Mouse (Mus musculus) forebrain, embryonic 15.5 days (tissue): ENCODE data around the gene Gm10134. TPM values are rescaled to one million over a fixed set of nuclear protein-coding genes. Genes with fewer than 3 reads are reported as not detected.
"Not testable (repeated sequence)": the region's sequence is repeated elsewhere in the genome, so short reads cannot be mapped to it uniquely, and the experiment has no call there.

ENCODE experiments used
- ATAC-seq: fragments of 200-750 bp; cut with Nextera tagmentation; replicated peaks from 2 replicates; pipeline ENCODE4 v1.8.0; 2017; ENCODE audit warnings: mild to moderate bottlenecking, moderate TSS enrichment, moderate library complexity
- H3K27ac ChIP-seq: fragments of 300-500 bp; sonication (generic); replicated peaks from 2 replicates; pipeline ENCODE4 v1.5.1; 2015; ENCODE audit warnings: mild to moderate bottlenecking, inconsistent platforms
- H3K27me3 ChIP-seq: fragments of 300-500 bp; sonication (generic); 2 replicates; pipeline ENCODE4 v1.6.1; 2015; ENCODE audit warnings: inconsistent platforms
- H3K36me3 ChIP-seq: fragments of 300-500 bp; sonication (generic); 2 replicates; pipeline ENCODE4 v1.6.1; 2015; ENCODE audit warnings: mild to moderate bottlenecking, inconsistent platforms
- H3K4me1 ChIP-seq: fragments of 300-500 bp; sonication (generic); 2 replicates; pipeline ENCODE4 v1.6.1; 2015; ENCODE audit warnings: inconsistent platforms
- H3K4me2 ChIP-seq: fragments of 300-500 bp; sonication (generic); replicated peaks from 2 replicates; pipeline ENCODE4 v1.6.1; 2015; ENCODE audit warnings: mild to moderate bottlenecking, inconsistent platforms
- H3K4me3 ChIP-seq: fragments of 300-500 bp; sonication (generic); 2 replicates; pipeline ENCODE4 v1.5.1; 2015; ENCODE audit warnings: mild to moderate bottlenecking, inconsistent platforms
- H3K9ac ChIP-seq: fragments of 300-500 bp; sonication (generic); replicated peaks from 2 replicates; pipeline ENCODE4 v1.6.1; 2015; ENCODE audit warnings: mild to moderate bottlenecking, inconsistent platforms
- H3K9me3 ChIP-seq: fragments of 300-500 bp; sonication (generic); 2 replicates; pipeline ENCODE4 v1.6.1; 2016; ENCODE audit warnings: inconsistent platforms
- WGBS: fragments of 180-500 bp; shearing (Covaris S2); methylation state at CpG from one replicate; pipeline ENCODE4 v1.1.7; 2015; ENCODE audit warnings: mixed read lengths; 5-methylcytosine and 5-hydroxymethylcytosine counted together
- polyA plus RNA-seq: library from polyadenylated mRNA; unstranded; fragments of >200 nt; fragmentation: Nextera tagmentation; extraction: Ambion mirVana; gene quantifications from 2 replicates; pipeline ENCODE4 v1.2.1, GENCODE M21; 2015

The Gm10134 gene
- 0.60 and 0.92 TPM in 2 replicates for polyA plus RNA-seq

DNA sequence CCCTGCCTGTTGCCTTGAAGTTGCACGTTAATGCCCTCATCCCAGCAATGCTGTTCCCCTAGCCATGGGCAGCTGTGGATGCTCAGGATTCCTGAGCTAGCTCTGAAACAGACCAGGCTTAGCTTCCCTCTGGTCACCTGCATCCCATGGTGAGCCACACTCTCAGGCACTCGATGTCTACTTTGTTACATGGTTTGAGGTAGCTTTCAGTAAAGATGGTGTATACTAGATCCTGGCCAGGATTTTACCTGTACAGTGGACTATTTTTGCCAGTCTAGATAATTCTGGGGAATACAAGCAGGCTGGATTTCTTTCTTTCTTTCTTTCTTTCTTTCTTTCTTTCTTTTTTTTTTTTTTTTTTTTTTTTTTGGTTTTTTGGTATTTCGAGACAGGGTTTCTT is at the start of gene Gm10134:
Gene Gm10134, plus strand, starts transcription at position 301 of the 400 bp plus-strand sequence.
- H3K4me3 ChIP-seq = no peak within 1 kb of the TSS
- H3K9me3 ChIP-seq = no peaks in the 10 kb centered on the region
- no peak within 1 kb of the TSS for H3K4me2 ChIP-seq
- 81% methylated on average over 3 of the region's 3 CpGs for WGBS
- ATAC-seq = no peak
- no peak within 1 kb of the TSS for H3K9ac ChIP-seq
- no peaks in the 10 kb centered on the region for H3K4me1 ChIP-seq
- H3K27me3 ChIP-seq = peaks cover 3% of the 10 kb centered on the region; the same call in 1 of the 2 replicates
- H3K36me3 ChIP-seq = no peaks in the 10 kb centered on the region
- no peak within 1 kb of the TSS for H3K27ac ChIP-seq

DNA sequence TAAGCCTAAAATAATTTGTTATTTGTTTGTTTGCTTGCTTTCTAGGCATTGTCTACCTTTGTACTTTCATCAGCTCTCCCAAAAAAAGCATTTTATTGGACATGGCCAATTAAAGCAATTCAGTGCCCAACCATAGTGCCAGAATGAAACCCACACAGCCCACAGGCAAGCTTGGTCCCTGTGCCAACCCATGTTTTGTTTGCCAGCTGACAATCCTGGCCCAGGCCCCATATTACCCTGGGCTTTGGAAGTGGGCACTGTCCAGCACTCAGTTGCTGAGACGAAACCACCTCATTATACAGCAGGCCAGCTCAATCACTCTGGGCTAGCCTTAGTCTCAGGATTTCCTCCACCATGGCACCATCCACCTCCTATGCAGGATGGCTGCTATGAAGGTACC is 49.3 kb upstream of the Gm10134 start:
- Histone ChIP-seq H3K27me3 (no peaks in the 10 kb centered on the region), H3K9ac (no peak overlapping the region), H3K4me3 (no peak overlapping the region), H3K4me1 (no peaks in the 10 kb centered on the region), H3K4me2 (no peak overlapping the region), H3K9me3 (no peaks in the 10 kb centered on the region), H3K27ac (no peak overlapping the region), H3K36me3 (peaks cover 3% of the 10 kb centered on the region; the same call in 1 of the 2 replicates)
- ATAC-seq = no peak
- 50% methylated on average over 1 of the region's 1 CpGs for WGBS

DNA sequence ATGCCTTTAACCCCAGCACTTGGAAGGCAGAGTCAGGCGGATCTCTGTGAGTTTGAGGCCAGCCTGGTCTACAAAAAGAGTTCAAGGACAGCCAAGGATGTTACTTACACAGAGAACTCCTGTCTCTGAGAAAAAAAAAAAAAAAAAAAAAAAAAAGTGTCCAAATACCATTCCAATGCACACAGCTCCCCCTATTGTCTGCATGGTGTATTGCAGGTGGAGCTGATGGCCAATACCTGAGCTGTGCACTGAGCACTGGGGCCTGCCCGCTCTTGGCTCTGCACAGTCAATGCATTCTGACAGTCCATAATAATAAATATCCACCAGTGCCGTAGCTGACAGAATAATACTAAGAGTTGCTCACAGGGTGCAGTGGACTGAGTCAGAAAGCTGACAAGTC is 42.0 kb upstream of the Gm10134 start:
- 35% methylated on average over 3 of the region's 3 CpGs for WGBS
- Histone ChIP-seq H3K36me3 (no peaks in the 10 kb centered on the region), H3K9ac (no peak overlapping the region), H3K27me3 (no peaks in the 10 kb centered on the region), H3K27ac (no peak overlapping the region), H3K4me2 (no peak overlapping the region), H3K4me3 (no peak overlapping the region), H3K9me3 (no peaks in the 10 kb centered on the region), H3K4me1 (peaks cover 15% of the 10 kb centered on the region)
- ATAC-seq = no peak

DNA sequence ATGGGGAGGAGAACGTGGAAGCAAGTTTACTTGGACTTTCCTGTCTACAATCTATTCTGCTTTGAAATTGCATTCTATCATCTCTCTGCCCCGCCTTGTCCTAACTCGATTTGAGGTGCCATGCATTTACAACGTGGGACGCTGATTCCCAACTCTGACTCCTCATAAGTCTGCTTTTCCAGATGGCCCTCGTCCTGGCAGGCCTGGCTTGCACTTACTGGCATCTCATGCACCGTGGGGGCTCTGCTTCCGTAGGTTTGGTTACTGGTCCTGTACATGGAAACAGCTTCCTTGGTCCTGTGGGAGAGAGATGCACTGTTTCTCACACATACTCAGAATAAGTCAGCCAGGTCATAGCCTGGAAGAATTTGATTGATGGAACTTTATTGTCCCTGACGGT is 41.0 kb upstream of the Gm10134 start:
- H3K27ac ChIP-seq = no peak overlapping the region
- no peak for ATAC-seq
- peaks cover 18% of the 10 kb centered on the region for H3K4me1 ChIP-seq
- peaks cover 7% of the 10 kb centered on the region for H3K36me3 ChIP-seq
- no peak overlapping the region for H3K9ac ChIP-seq
- 81% methylated on average over 9 of the region's 9 CpGs for WGBS
- no peak overlapping the region for H3K4me2 ChIP-seq
- no peaks in the 10 kb centered on the region for H3K27me3 ChIP-seq
- no peak overlapping the region for H3K4me3 ChIP-seq
- no peaks in the 10 kb centered on the region for H3K9me3 ChIP-seq

DNA sequence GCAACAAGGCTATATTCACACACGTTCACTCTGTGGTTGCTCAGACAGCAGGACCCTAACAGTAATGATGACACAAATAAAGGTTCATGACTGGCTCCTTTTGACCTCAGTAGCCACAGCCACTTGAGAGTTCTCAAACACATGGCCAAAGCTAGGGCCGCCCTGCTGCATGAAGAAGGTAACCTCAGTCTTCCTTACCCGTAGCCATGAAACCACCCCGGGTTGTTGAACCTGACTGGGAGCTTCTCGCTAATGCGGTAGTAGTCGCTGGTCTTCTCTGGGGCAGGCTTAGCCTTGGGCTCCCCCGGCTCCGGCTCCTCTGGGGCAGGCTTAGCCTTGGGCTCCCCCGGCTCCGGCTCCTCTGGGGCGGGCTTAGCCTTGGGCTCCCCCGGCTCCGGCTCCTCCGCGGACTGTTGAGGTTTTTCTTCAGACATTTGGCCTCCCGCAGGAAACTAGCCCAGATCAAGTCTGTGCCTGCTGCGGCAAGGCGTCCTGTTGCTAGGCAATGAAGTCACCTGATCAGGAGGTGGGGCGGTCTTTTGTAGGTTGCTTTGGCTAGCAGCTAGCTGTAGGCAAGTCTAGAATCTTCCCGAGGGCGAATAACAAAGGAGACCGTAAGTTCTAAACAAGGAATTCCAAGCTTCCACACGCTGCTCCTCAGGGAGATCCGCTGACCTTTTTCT is 39.9 kb upstream of the Gm10134 start, which contains the start of gene 1700007K13Rik:
Gene 1700007K13Rik, minus strand, starts transcription at position 497 of the 683 bp plus-strand sequence.
- Histone ChIP-seq H3K4me1 (peaks cover 18% of the 10 kb centered on the region), H3K27ac (no peak within 1 kb of the TSS)
- WGBS = 3% methylated on average over 25 of the region's 25 CpGs

DNA sequence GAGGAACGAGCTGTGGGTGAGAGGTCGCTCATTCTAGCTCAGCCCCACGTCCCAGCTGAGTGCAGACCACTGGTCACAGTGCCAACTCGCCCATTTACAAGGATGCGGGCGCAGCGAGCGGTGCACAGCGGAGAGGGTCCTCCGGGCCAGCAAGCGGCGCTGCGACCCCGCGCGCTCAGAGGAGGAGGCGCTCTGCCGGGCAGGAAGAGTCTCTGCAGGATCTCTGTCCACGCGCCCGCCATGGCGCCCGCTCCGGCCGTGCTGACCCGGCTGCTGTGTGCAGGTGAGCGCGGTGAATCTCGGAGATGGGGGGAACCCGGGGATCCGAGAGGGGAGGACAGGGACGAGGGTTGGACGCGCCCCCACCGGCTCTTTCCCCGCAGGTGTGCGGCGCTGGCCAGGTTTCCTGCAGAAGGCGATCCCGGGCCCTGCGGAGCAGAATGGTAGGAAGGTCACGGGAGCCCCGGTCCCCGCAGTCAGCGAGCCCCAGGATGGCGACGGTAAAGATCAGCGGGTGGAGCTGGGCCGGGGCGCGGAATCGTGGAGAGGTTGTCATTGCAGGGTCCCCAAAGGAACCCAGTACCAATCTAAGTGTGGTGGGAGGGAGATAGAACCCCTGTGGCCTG is 37.9 kb upstream of the Gm10134 start, which contains the start of gene Mrps2:
Gene Mrps2, plus strand, starts transcription at position 207 of the 626 bp plus-strand sequence.
- Histone ChIP-seq H3K9ac (peak within 1 kb of the TSS; percentile 98), H3K9me3 (0 out of 2 replicates have a peak, but pooled peaks cover 2% of the 10 kb centered on the region), H3K36me3 (peaks cover 37% of the 10 kb centered on the region), H3K4me3 (peak within 1 kb of the TSS; percentile 98), H3K4me1 (peaks cover 18% of the 10 kb centered on the region), H3K4me2 (peak within 1 kb of the TSS; percentile 65), H3K27me3 (no peaks in the 10 kb centered on the region), H3K27ac (peak within 1 kb of the TSS; percentile 23; the same call in 1 of the 2 replicates)
- under 1% methylated on average over 52 of the region's 52 CpGs for WGBS
- peak; percentile 93 for ATAC-seq

More for the DNA sequence above, 39.9 kb upstream of the Gm10134 start, which contains the start of gene 1700007K13Rik:
- H3K9me3 ChIP-seq = no peaks in the 10 kb centered on the region
- H3K9ac ChIP-seq = no peak within 1 kb of the TSS; the same call in 1 of the 2 replicates
- H3K4me2 ChIP-seq = peak within 1 kb of the TSS; percentile 49
- peak; percentile 61 for ATAC-seq
- H3K4me3 ChIP-seq = peak within 1 kb of the TSS; percentile 28
- H3K36me3 ChIP-seq = peaks cover 18% of the 10 kb centered on the region
- no peaks in the 10 kb centered on the region for H3K27me3 ChIP-seq

DNA sequence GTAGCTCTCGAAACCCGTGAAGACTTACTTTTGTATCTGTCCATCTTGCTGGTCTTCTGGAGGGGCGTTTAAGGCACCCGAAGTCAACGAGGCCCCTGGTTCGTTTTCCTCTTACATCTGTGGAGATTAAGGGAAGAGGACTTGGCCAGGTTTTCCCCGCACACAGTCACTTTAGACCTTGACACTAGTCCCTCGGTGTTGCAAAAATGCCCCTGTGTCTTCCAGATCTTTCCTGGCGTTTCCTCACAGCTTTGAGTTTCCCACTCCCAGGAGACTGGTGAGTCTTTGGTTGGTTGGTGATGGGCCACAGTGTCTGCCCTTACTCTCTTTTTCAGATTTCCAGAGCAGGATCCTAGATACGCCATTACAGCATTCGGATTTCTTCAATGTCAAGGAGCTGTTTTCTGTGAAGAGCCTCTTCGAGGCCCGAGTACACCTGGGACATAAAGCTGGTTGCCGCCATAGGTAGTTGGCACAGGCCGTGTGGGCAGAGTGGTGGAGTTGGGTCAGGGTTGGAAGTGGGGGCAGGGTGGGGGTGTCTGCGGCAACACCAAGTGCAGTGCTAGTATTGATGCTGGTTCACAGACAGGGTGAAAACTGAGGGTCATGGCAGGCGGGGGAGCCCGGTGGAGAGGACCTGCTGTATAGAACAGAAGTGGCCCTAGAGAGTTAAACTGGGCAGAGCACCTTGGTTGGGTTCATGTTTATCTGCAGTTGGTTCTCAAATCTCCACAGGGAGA is 37.2 kb upstream of the Gm10134 start:
- no peaks in the 10 kb centered on the region for H3K27me3 ChIP-seq
- H3K4me1 ChIP-seq = peaks cover 18% of the 10 kb centered on the region
- no peak overlapping the region for H3K27ac ChIP-seq
- peak overlapping the region; percentile 98 for H3K4me3 ChIP-seq
- 56% methylated on average over 18 of the region's 18 CpGs for WGBS
- H3K4me2 ChIP-seq = peak overlapping the region; percentile 65
- H3K9ac ChIP-seq = peak overlapping the region; percentile 98
- H3K9me3 ChIP-seq = 0 out of 2 replicates have a peak, but pooled peaks cover 3% of the 10 kb centered on the region
- peaks cover 41% of the 10 kb centered on the region for H3K36me3 ChIP-seq
- no peak for ATAC-seq

DNA sequence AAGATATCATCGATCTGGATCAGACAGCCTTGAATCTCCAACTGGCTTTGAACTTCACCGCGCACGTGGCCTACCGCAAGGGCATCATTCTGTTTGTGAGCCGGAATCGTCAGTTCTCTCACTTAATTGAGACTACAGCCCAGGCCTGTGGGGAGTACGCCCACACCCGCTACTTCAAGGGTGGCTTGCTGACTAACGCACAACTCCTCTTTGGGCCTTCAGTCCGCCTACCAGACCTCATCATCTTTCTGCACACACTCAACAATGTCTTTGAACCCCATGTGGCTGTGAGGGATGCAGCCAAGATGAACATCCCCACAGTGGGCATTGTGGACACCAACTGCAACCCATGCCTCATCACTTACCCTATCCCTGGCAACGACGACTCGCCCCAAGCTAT is 36.4 kb upstream of the Gm10134 start:
- no peaks in the 10 kb centered on the region for H3K27me3 ChIP-seq
- peaks cover 41% of the 10 kb centered on the region for H3K36me3 ChIP-seq
- no peak overlapping the region for H3K4me2 ChIP-seq
- peaks cover 18% of the 10 kb centered on the region for H3K4me1 ChIP-seq
- 98% methylated on average over 14 of the region's 14 CpGs for WGBS
- ATAC-seq = no peak
- H3K9ac ChIP-seq = no peak overlapping the region
- 0 out of 2 replicates have a peak, but pooled peaks cover 3% of the 10 kb centered on the region for H3K9me3 ChIP-seq
- no peak overlapping the region for H3K4me3 ChIP-seq
- H3K27ac ChIP-seq = no peak overlapping the region

DNA sequence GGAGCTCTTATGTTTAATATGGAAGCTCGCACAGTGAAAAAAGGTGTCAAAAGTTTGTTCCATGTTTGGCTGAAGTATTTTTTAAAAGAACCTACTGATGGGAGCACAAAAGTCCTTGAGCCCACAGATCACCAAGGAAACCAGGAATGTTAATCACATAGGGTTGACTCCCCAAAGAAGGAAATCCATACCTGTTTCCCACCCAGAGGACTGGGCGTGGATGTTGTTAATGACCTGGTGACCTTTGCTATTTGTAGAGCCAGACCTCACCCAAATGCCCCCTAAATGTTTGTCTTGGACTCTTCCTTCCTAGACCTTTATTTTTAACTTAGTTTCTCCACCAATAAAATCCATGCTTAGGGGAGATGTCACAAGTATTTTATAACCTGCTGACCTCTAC is 35.3 kb upstream of the Gm10134 start:
- no peak overlapping the region for H3K9ac ChIP-seq
- no peaks in the 10 kb centered on the region for H3K27me3 ChIP-seq
- no peak overlapping the region for H3K4me3 ChIP-seq
- no peak for ATAC-seq
- H3K9me3 ChIP-seq = 0 out of 2 replicates have a peak, but pooled peaks cover 3% of the 10 kb centered on the region
- peaks cover 18% of the 10 kb centered on the region for H3K4me1 ChIP-seq
- peaks cover 41% of the 10 kb centered on the region for H3K36me3 ChIP-seq
- no peak overlapping the region for H3K27ac ChIP-seq
- H3K4me2 ChIP-seq = no peak overlapping the region
- 97% methylated on average over 2 of the region's 2 CpGs for WGBS

DNA sequence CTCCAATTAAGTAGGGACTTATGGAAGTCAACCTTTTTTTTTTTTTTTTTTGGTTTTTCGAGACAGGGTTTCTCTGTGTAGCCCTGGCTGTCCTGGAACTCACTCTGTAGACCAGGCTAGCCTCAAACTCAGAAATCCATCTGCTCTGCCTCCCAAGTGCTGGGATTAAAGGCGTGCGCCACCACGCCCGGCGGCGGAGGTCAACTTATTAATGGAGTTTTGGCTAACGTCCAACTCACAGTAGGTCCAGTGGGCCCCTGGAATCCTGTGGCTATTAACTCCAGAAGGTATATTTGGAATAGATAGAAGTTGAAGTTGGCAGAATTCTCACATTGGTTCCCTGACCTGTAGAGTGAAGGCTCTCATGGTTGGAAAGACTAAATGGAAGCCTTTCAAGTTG is 33.9 kb upstream of the Gm10134 start:
- H3K4me3 ChIP-seq, H3K4me2 ChIP-seq, H3K4me1 ChIP-seq, H3K27me3 ChIP-seq, ATAC-seq, H3K9me3 ChIP-seq, H3K9ac ChIP-seq, H3K27ac ChIP-seq: not testable (repeated sequence)
- peaks cover 41% of the 10 kb centered on the region for H3K36me3 ChIP-seq
- WGBS = 95% methylated on average over 8 of the region's 8 CpGs

DNA sequence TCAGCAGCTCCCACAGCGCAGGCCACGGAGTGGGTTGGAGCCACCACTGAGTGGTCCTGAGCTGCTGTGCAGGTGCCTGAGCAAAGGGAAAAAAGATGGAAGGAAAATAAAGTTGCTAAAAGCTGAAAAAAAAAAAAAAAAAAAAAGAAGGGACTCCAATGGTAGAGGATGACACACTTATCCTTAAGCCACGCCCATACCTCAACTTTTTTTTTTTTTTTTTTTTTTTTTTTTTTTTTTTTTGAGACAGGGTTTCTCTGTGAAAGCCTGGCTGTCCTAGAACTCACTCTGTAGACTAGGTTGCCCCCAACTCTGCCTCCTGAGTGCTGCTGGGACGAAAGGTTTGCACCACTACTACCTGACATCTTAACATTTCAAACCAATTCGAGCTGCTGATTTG is 27.9 kb upstream of the Gm10134 start:
- not testable (repeated sequence) for H3K27ac ChIP-seq, H3K4me1 ChIP-seq, H3K27me3 ChIP-seq, H3K36me3 ChIP-seq, ATAC-seq, H3K4me2 ChIP-seq, H3K9ac ChIP-seq, H3K4me3 ChIP-seq, H3K9me3 ChIP-seq
- WGBS = 91% methylated on average over 5 of the region's 5 CpGs
